Mouse (Mus musculus): ENCODE measurements at regions not wholly inside any gene's neighbourhood (a gene's known extent, or its start where the extent isn't known, plus 50 kb on each side); places are given as distances from the start of the nearest gene placed in this dataset.
"Not testable (repeated sequence)": the region's sequence is repeated elsewhere in the genome, so short reads cannot be mapped to it uniquely, and the experiment has no call there.

DNA sequence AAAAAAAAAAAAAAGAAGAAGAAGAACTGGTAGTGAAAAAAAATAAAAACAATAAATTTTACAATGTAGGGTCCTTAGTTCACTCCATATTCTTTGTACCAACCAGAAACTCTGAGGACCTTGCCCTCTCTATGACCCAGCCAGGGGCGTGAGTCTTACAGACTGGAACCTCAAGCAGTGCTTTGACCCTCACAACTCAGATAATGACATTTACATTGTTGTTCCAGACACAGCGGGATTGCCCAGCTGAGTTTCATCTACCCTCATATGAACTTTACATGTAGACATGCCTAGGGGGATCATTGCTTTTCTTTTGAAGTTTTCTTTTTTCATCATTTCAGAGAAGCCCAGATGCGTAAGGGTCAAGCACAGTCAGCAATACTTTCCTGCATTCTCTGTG lies 1496.6 kb upstream of the 4931417E11Rik start:
- DNase-seq, result no peak

DNA sequence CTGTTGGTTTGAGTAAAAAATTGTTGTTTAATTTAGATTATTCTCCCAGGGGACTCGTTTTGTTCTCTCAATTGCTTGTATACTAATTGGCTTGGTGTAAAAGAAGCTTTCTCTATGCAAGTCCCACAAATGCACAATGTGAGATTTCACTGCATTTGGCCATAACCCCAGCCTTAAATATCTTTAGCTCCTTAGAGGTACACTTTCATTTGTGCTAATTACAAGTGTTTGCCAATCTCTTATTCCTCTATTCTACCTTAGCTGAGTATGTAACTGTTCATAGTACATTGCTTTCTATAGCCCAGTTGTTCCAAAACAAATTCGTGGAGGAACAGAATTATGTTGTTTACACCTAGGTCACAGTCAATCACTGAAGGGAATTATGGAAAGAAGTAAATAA lies 1459.0 kb upstream of the 4931417E11Rik start:
- DNase-seq, result no peak

DNA sequence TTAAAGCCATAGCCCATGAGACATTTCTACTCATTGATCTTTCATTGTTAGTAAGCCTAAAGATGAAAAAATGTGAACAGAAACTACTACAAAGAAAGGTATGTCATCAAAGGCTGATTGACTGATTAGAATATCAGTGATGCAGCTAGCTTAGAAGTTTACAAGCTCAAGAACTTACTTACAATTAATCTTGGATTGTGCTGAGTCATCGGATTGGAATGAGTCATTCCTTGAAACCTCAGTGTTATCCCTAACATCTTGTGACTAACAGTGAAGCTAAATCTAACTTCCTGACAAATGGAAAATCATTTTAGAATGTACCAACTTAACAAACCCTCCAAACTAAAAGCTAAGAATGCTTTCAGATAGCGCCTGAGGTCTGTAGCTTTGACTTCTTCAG lies 1434.1 kb upstream of the 4931417E11Rik start:
- DNase-seq, result no peak

GRCm38 (mm10) chr6:74870626-74871320 lies 1401.3 kb upstream of the 4931417E11Rik start:
- DNase-seq, result peak; percentile 32 to 50

GRCm38 (mm10) chr6:74820696-74821095 lies 1351.2 kb upstream of the 4931417E11Rik start:
- not testable (repeated sequence) for DNase-seq

Data from cerebellum, postnatal 14 days (tissue).